Mouse (Mus musculus): Measurements from ENCODE around the gene Cdh1. TPM values are rescaled to one million over a fixed set of nuclear protein-coding genes. Genes with fewer than 3 reads are reported as not detected.
"Not testable (repeated sequence)": the region's sequence is repeated elsewhere in the genome, so short reads cannot be mapped to it uniquely, and the experiment has no call there.

Gene Cdh1
- polyA plus RNA-seq, 1 experiment: not detected

DNA sequence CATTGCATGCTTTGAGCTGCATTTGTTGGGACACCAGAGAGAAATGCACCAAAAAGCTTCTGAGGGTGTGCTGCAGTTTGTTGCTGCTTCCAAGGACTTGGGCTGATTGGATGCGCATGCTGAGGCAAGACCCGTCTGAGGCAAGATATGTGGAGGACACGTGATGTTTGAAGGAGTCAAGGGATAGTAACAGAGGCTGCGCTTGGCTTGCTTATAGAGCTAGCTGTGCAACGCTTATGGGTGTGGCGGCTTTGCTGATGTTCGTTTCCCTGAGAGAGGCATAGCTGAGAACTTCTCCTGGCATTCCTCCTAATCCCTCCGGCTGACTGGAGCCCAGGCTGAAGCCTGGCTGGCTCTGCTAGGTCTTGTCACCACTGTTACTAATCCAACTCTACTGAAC lies 16.3 kb upstream of the Cdh1 start:
- no peaks in the 10 kb centered on the region for H3K4me1 ChIP-seq (ENCODE audit: control insufficient read depth, insufficient read depth, low read length)
- TF ChIP-seq CTCF (IDR thresholded peaks at IDR 0.05; ENCODE audit: insufficient read depth, low read depth, low read length) (no peak), POLR2A (IDR thresholded peaks at IDR 0.05; ENCODE audit: insufficient read depth, low read depth, low read length) (no peak)
- no peak overlapping the region for H3K4me3 ChIP-seq (ENCODE audit: insufficient read depth, low read depth, low read length)
- H3K27ac ChIP-seq (ENCODE audit: insufficient read depth, low read depth, low read length): no peak overlapping the region
- 80% methylated on average over 8 of the region's 8 CpGs for WGBS

GRCm38 (mm10) chr8:106588443-106589431 lies 14.4 kb upstream of the Cdh1 start:
- no peak overlapping the region for H3K4me3 ChIP-seq (ENCODE audit: insufficient read depth, low read depth, low read length)
- 69% methylated on average over 3 of the region's 3 CpGs for WGBS
- TF ChIP-seq CTCF (IDR thresholded peaks at IDR 0.05; ENCODE audit: insufficient read depth, low read depth, low read length): no peak
- no peak for TF ChIP-seq POLR2A (IDR thresholded peaks at IDR 0.05; ENCODE audit: insufficient read depth, low read depth, low read length)
- no peak overlapping the region for H3K27ac ChIP-seq (ENCODE audit: insufficient read depth, low read depth, low read length)
- H3K4me1 ChIP-seq (ENCODE audit: control insufficient read depth, insufficient read depth, low read length): no peaks in the 10 kb centered on the region

DNA sequence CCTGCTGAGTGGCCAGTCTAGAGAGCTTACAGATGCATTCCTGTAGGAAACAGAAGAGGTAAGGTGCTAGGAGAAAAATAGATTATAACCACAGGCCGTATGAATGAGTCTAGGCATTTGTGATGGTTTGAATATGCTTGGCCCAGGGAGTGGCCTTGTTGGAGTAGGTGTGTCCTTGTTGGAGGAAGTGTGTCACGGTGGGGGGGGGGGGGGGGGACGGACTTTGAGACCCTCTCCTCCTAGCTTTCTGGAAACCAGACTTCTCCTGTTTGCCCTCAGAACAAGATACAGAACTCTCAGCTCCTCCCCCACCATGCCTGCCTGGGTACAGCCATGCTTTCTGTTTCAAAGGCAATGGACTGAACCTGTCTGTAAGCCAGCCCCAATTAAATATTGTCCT lies 10.7 kb upstream of the Cdh1 start:
- no peak overlapping the region for H3K27ac ChIP-seq (ENCODE audit: insufficient read depth, low read depth, low read length)
- WGBS: 78% methylated on average over 2 of the region's 3 CpGs
- no peaks in the 10 kb centered on the region for H3K4me1 ChIP-seq (ENCODE audit: control insufficient read depth, insufficient read depth, low read length)
- TF ChIP-seq CTCF (IDR thresholded peaks at IDR 0.05; ENCODE audit: insufficient read depth, low read depth, low read length) (no peak), POLR2A (IDR thresholded peaks at IDR 0.05; ENCODE audit: insufficient read depth, low read depth, low read length) (no peak)
- H3K4me3 ChIP-seq (ENCODE audit: insufficient read depth, low read depth, low read length): no peak overlapping the region

- not testable (repeated sequence) for H3K27ac ChIP-seq (ENCODE audit: insufficient read depth, low read depth, low read length); H3K4me1 ChIP-seq (ENCODE audit: control insufficient read depth, insufficient read depth, low read length); H3K4me3 ChIP-seq (ENCODE audit: insufficient read depth, low read depth, low read length)
- 96% methylated on average over 3 of the region's 3 CpGs for WGBS
Observed at GRCm38 (mm10) chr8:106595623-106596022, 7.5 kb upstream of the Cdh1 start.

GRCm38 (mm10) chr8:106597067-106597466 lies 6.1 kb upstream of the Cdh1 start:
- H3K4me3 ChIP-seq (ENCODE audit: insufficient read depth, low read depth, low read length): no peak overlapping the region
- WGBS: 96% methylated on average over 5 of the region's 5 CpGs
- no peak for TF ChIP-seq POLR2A (IDR thresholded peaks at IDR 0.05; ENCODE audit: insufficient read depth, low read depth, low read length)
- no peak for TF ChIP-seq CTCF (IDR thresholded peaks at IDR 0.05; ENCODE audit: insufficient read depth, low read depth, low read length)
- no peaks in the 10 kb centered on the region for H3K4me1 ChIP-seq (ENCODE audit: control insufficient read depth, insufficient read depth, low read length)
- no peak overlapping the region for H3K27ac ChIP-seq (ENCODE audit: insufficient read depth, low read depth, low read length)

DNA sequence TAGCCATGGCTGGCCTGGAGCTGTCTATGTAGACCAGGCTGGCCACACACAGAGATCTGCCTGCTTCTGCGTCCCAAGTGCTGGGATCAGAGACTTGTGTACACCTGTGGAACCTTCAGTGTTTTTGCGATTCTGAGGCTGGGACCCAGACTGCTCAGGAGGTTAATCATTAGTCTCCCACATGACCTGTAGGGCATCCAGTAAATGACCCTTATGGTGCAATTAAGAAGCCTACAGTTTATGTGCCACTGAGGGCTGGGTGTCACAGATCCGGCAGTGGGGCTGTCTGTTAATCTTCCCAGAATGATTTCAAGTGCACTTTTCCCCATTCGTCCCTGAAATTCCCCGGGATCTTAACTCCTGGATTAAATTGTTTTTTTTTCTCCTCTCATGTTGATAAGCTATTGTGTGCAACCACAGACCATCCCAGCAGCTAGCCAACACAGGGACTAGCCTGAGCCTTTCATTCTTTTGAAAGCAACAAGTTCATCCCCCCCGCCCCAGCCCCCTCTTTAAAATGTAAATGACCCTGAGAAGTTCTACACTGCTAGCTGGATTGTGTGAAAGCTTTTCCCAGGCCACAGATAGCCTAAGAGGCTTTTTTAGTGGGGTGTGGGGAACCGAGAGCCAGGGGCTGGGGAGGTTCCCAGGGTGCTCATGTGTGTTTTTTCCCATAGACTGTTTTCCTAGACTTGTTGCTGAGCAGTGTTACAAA lies 3.7 kb upstream of the Cdh1 start:
- Histone ChIP-seq H3K27ac (ENCODE audit: insufficient read depth, low read depth, low read length) (no peak overlapping the region), H3K4me1 (ENCODE audit: control insufficient read depth, insufficient read depth, low read length) (peaks cover 12% of the 10 kb centered on the region), H3K4me3 (ENCODE audit: insufficient read depth, low read depth, low read length) (no peak overlapping the region)
- TF ChIP-seq CTCF (IDR thresholded peaks at IDR 0.05; ENCODE audit: insufficient read depth, low read depth, low read length) (no peak), POLR2A (IDR thresholded peaks at IDR 0.05; ENCODE audit: insufficient read depth, low read depth, low read length) (no peak)
- 57% methylated on average over 7 of the region's 7 CpGs for WGBS

- Histone ChIP-seq H3K27ac (ENCODE audit: insufficient read depth, low read depth, low read length) (no peak overlapping the region), H3K4me3 (ENCODE audit: insufficient read depth, low read depth, low read length) (peak overlapping the region; percentile 40; the same call in 1 of the 2 replicates), H3K4me1 (ENCODE audit: control insufficient read depth, insufficient read depth, low read length) (peaks cover 12% of the 10 kb centered on the region)
- 3% methylated on average over 19 of the region's 19 CpGs for WGBS
- TF ChIP-seq POLR2A (IDR thresholded peaks at IDR 0.05; ENCODE audit: insufficient read depth, low read depth, low read length): no peak
- no peak for TF ChIP-seq CTCF (IDR thresholded peaks at IDR 0.05; ENCODE audit: insufficient read depth, low read depth, low read length)
Observed at GRCm38 (mm10) chr8:106603933-106604332, 782 bp downstream of the Cdh1 start.

GRCm38 (mm10) chr8:106605657-106606056 lies 2.5 kb downstream of the Cdh1 start:
- H3K4me1 ChIP-seq (ENCODE audit: control insufficient read depth, insufficient read depth, low read length): peaks cover 12% of the 10 kb centered on the region
- H3K27ac ChIP-seq (ENCODE audit: insufficient read depth, low read depth, low read length): no peak overlapping the region
- WGBS: 81% methylated on average over 7 of the region's 7 CpGs
- H3K4me3 ChIP-seq (ENCODE audit: insufficient read depth, low read depth, low read length): no peak overlapping the region
- no peak for TF ChIP-seq CTCF (IDR thresholded peaks at IDR 0.05; ENCODE audit: insufficient read depth, low read depth, low read length)

- 58% methylated on average over 4 of the region's 4 CpGs for WGBS
- H3K4me3 ChIP-seq (ENCODE audit: insufficient read depth, low read depth, low read length): no peak overlapping the region
- TF ChIP-seq POLR2A (IDR thresholded peaks at IDR 0.05; ENCODE audit: insufficient read depth, low read depth, low read length) (no peak), CTCF (IDR thresholded peaks at IDR 0.05; ENCODE audit: insufficient read depth, low read depth, low read length) (no peak)
- peaks cover 12% of the 10 kb centered on the region for H3K4me1 ChIP-seq (ENCODE audit: control insufficient read depth, insufficient read depth, low read length)
- no peak overlapping the region for H3K27ac ChIP-seq (ENCODE audit: insufficient read depth, low read depth, low read length)
Observed at GRCm38 (mm10) chr8:106606121-106606520, 3.0 kb downstream of the Cdh1 start.
